ENCODE assay signal across 8 mouse cellular contexts in genomic region chr4:56113701-56114196, GRCm38 (mm10).
DNase-seq lines count a peak whose midpoint lies in the region; ATAC-seq and TF ChIP-seq lines count a peak whose summit lies in the region.

No protein-coding gene starts in this region.

- no peak for TF ChIP-seq POLR2A in liver, adult 2 months (IDR thresholded peaks at IDR 0.05; ENCODE audit: extremely low read depth, insufficient read depth, low read length)
- no peak for TF ChIP-seq POLR2A in thymus, adult 2 months (IDR thresholded peaks at IDR 0.05; ENCODE audit: control insufficient read depth, extremely low read depth, insufficient read depth, low read length, poor library complexity)

- H3K79me2 ChIP-seq in liver, adult 2 months (ENCODE audit: control insufficient read depth, insufficient read depth, low read length), result no peaks in the 10 kb centered on the region

- no peak overlapping the region for H3K4me2 ChIP-seq in midbrain, embryonic 13.5 days (replicated peaks)
- H3K4me2 ChIP-seq in embryonic facial prominence, embryonic 15.5 days (replicated peaks), result peak overlapping the region; percentile 30
- peak overlapping the region; percentile 50 for H3K4me2 ChIP-seq in heart, embryonic 14.5 days (ENCODE audit: low read length)
- H3K4me2 ChIP-seq in neural tube, embryonic 11.5 days (ENCODE audit: low read depth), result peak overlapping the region; percentile 25; the same call in 1 of the 2 replicates

- no peak for DNase-seq in midbrain, embryonic 10.5 days (ENCODE audit: low spot score)
- peak; percentile 84 for DNase-seq in kidney, postnatal 10 days
- peak; percentile 56 for DNase-seq in liver, adult 2 months (ENCODE audit: extremely low read depth, low read depth, low spot score)
- DNase-seq in neural tube, embryonic 11.5 days (ENCODE audit: low spot score), result peak; percentile 19
- DNase-seq in thymus, adult 2 months, result peak; percentile 35

- no peak overlapping the region for H3K4me3 ChIP-seq in midbrain, embryonic 10.5 days
- no peak overlapping the region for H3K4me3 ChIP-seq in midbrain, embryonic 13.5 days (replicated peaks)
- H3K4me3 ChIP-seq in embryonic facial prominence, embryonic 15.5 days (replicated peaks), result peak overlapping the region; percentile 12; the same call in 1 of the 2 replicates
- peak overlapping the region; percentile 2 to 19; a peak in 3 of 4 replicates for H3K4me3 ChIP-seq in heart, embryonic 14.5 days (ENCODE audit: control insufficient read depth in 1 of 2, insufficient read depth in 1 of 2, low read depth in 1 of 2, low read length in 2 of 2)
- no peak overlapping the region for H3K4me3 ChIP-seq in liver, adult 2 months (ENCODE audit: insufficient read depth, low read depth, low read length)
- no peak overlapping the region for H3K4me3 ChIP-seq in neural tube, embryonic 11.5 days (ENCODE audit: low read depth, low read length)
- H3K4me3 ChIP-seq in thymus, adult 2 months (ENCODE audit: control insufficient read depth, insufficient read depth, low read length), result peak overlapping the region; percentile 30

- WGBS in midbrain, embryonic 10.5 days, result 67% methylated on average over 10 of the region's 10 CpGs
- WGBS in midbrain, embryonic 13.5 days, result 62% methylated on average over 10 of the region's 10 CpGs
- 12% methylated on average over 10 of the region's 10 CpGs for WGBS in embryonic facial prominence, embryonic 15.5 days
- WGBS in heart, embryonic 14.5 days, result 10% methylated on average over 10 of the region's 10 CpGs
- WGBS in liver, adult 2 months, result 42% methylated on average over 10 of the region's 10 CpGs
- WGBS in neural tube, embryonic 11.5 days, result 29% methylated on average over 10 of the region's 10 CpGs
- 6% methylated on average over 10 of the region's 10 CpGs for WGBS in thymus, adult 2 months

- no peak overlapping the region for H3K9ac ChIP-seq in midbrain, embryonic 13.5 days (replicated peaks)
- no peak overlapping the region for H3K9ac ChIP-seq in embryonic facial prominence, embryonic 15.5 days
- peak overlapping the region; percentile 49 for H3K9ac ChIP-seq in heart, embryonic 14.5 days (ENCODE audit: low read length)
- no peak overlapping the region; the same call in 1 of the 2 replicates for H3K9ac ChIP-seq in liver, adult 2 months (ENCODE audit: low read depth, low read length)
- no peak overlapping the region for H3K9ac ChIP-seq in neural tube, embryonic 11.5 days (ENCODE audit: low read length)

- peaks cover 4% of the 10 kb centered on the region; the same call in 1 of the 2 replicates for H3K4me1 ChIP-seq in midbrain, embryonic 10.5 days
- H3K4me1 ChIP-seq in midbrain, embryonic 13.5 days (replicated peaks), result peaks cover 3% of the 10 kb centered on the region; the same call in 1 of the 2 replicates
- H3K4me1 ChIP-seq in embryonic facial prominence, embryonic 15.5 days, result peaks cover 13% of the 10 kb centered on the region
- peaks cover 10 to 14% of the 10 kb centered on the region in 2 experiments; a peak in 3 of 4 replicates for H3K4me1 ChIP-seq in heart, embryonic 14.5 days (ENCODE audit: control insufficient read depth in 2 of 2, insufficient read depth in 2 of 2, low read length in 2 of 2)
- H3K4me1 ChIP-seq in liver, adult 2 months (ENCODE audit: control insufficient read depth, insufficient read depth, low read length), result no peaks in the 10 kb centered on the region; the same call in 1 of the 2 replicates
- H3K4me1 ChIP-seq in neural tube, embryonic 11.5 days (ENCODE audit: control insufficient read depth, insufficient read depth, low read length), result peaks cover 4% of the 10 kb centered on the region; the same call in 1 of the 2 replicates
- H3K4me1 ChIP-seq in thymus, adult 2 months (replicated peaks; ENCODE audit: control insufficient read depth, insufficient read depth, low read length), result 0 out of 2 replicates have a peak, but pooled peaks cover 7% of the 10 kb centered on the region

- H3K27ac ChIP-seq in midbrain, embryonic 10.5 days (replicated peaks), result 0 out of 2 replicates have a peak overlapping the region, but pooled peaks have one; percentile 23
- H3K27ac ChIP-seq in midbrain, embryonic 13.5 days, result no peak overlapping the region
- H3K27ac ChIP-seq in embryonic facial prominence, embryonic 15.5 days (replicated peaks), result peak overlapping the region; percentile 89
- H3K27ac ChIP-seq in heart, embryonic 14.5 days (replicated peaks in 1 of 2; ENCODE audit: control insufficient read depth in 1 of 2, insufficient read depth in 1 of 2, low read depth in 2 of 2, low read length in 2 of 2), result peak overlapping the region; percentile 84 to 87
- H3K27ac ChIP-seq in liver, adult 2 months (replicated peaks; ENCODE audit: insufficient read depth, low read depth, low read length), result peak overlapping the region; percentile 73
- H3K27ac ChIP-seq in neural tube, embryonic 11.5 days (ENCODE audit: low read depth, low read length), result no peak overlapping the region
- H3K27ac ChIP-seq in thymus, adult 2 months (ENCODE audit: control insufficient read depth, insufficient read depth, low read length), result no peak overlapping the region

- H3K27me3 ChIP-seq in midbrain, embryonic 10.5 days (ENCODE audit: low read depth, poor library complexity, severe bottlenecking), result no peaks in the 10 kb centered on the region
- H3K27me3 ChIP-seq in midbrain, embryonic 13.5 days, result no peaks in the 10 kb centered on the region
- no peaks in the 10 kb centered on the region for H3K27me3 ChIP-seq in embryonic facial prominence, embryonic 15.5 days
- H3K27me3 ChIP-seq in heart, embryonic 14.5 days (ENCODE audit: control insufficient read depth, insufficient read depth, low read length), result no peaks in the 10 kb centered on the region
- H3K27me3 ChIP-seq in liver, adult 2 months (ENCODE audit: control insufficient read depth, insufficient read depth, low read length), result no peaks in the 10 kb centered on the region
- H3K27me3 ChIP-seq in neural tube, embryonic 11.5 days (ENCODE audit: control insufficient read depth, insufficient read depth, low read length), result no peaks in the 10 kb centered on the region
- no peaks in the 10 kb centered on the region for H3K27me3 ChIP-seq in thymus, adult 2 months (ENCODE audit: control insufficient read depth, insufficient read depth, low read length)

- no peak for ATAC-seq in midbrain, embryonic 13.5 days
- peak; percentile 93 for ATAC-seq in embryonic facial prominence, embryonic 15.5 days (ENCODE audit: insufficient number of reproducible peaks, low FRiP score, low TSS enrichment, low read depth)
- ATAC-seq in heart, embryonic 14.5 days (ENCODE audit: insufficient number of reproducible peaks, insufficient read depth, low FRiP score, low read depth), result peak; percentile 92
- ATAC-seq in neural tube, embryonic 11.5 days (ENCODE audit: insufficient read depth, low FRiP score, low TSS enrichment), result no peak

- TF ChIP-seq CTCF in liver, adult 2 months (IDR thresholded peaks at IDR 0.05; ENCODE audit: low read depth, low read length), result no peak
- TF ChIP-seq CTCF in thymus, adult 2 months (IDR thresholded peaks at IDR 0.05; ENCODE audit: borderline replicate concordance, control insufficient read depth, extremely low read depth, insufficient read depth, low read length, poor library complexity), result no peak

- H3K36me3 ChIP-seq in midbrain, embryonic 10.5 days, result no peaks in the 10 kb centered on the region
- H3K36me3 ChIP-seq in midbrain, embryonic 13.5 days, result no peaks in the 10 kb centered on the region
- no peaks in the 10 kb centered on the region for H3K36me3 ChIP-seq in embryonic facial prominence, embryonic 15.5 days
- H3K36me3 ChIP-seq in heart, embryonic 14.5 days (ENCODE audit: control insufficient read depth, insufficient read depth, low read length), result no peaks in the 10 kb centered on the region
- H3K36me3 ChIP-seq in liver, adult 2 months (ENCODE audit: control insufficient read depth, insufficient read depth, low read length), result no peaks in the 10 kb centered on the region
- H3K36me3 ChIP-seq in neural tube, embryonic 11.5 days (ENCODE audit: control insufficient read depth, insufficient read depth, low read length), result no peaks in the 10 kb centered on the region
- no peaks in the 10 kb centered on the region for H3K36me3 ChIP-seq in thymus, adult 2 months (ENCODE audit: control insufficient read depth, insufficient read depth, low read length)

- H3K9me3 ChIP-seq in midbrain, embryonic 10.5 days (replicated peaks), result no peaks in the 10 kb centered on the region
- H3K9me3 ChIP-seq in midbrain, embryonic 13.5 days, result no peaks in the 10 kb centered on the region
- H3K9me3 ChIP-seq in embryonic facial prominence, embryonic 15.5 days (replicated peaks), result no peaks in the 10 kb centered on the region
- no peaks in the 10 kb centered on the region for H3K9me3 ChIP-seq in heart, embryonic 14.5 days (ENCODE audit: control insufficient read depth, low read length)
- no peaks in the 10 kb centered on the region for H3K9me3 ChIP-seq in neural tube, embryonic 11.5 days (ENCODE audit: control insufficient read depth, low read length)

Comparison
In these comparisons a context has a peak if more than half of its experiments do, and no peak if none do; other contexts are left out.
1. H3K27ac ChIP-seq: peak in midbrain, embryonic 10.5 days (single experiment), embryonic facial prominence, embryonic 15.5 days (single experiment), heart, embryonic 14.5 days (2 of 2) and liver, adult 2 months (single experiment); none in midbrain, embryonic 13.5 days (single experiment), neural tube, embryonic 11.5 days (single experiment) and thymus, adult 2 months (single experiment).
2. H3K4me3 ChIP-seq: peak in embryonic facial prominence, embryonic 15.5 days (single experiment), heart, embryonic 14.5 days (2 of 2) and thymus, adult 2 months (single experiment); none in midbrain, embryonic 10.5 days (single experiment), midbrain, embryonic 13.5 days (single experiment), liver, adult 2 months (single experiment) and neural tube, embryonic 11.5 days (single experiment).
3. ATAC-seq: peak in embryonic facial prominence, embryonic 15.5 days (single experiment) and heart, embryonic 14.5 days (single experiment); none in midbrain, embryonic 13.5 days (single experiment) and neural tube, embryonic 11.5 days (single experiment).